Mouse (Mus musculus) frontal cortex, postnatal 14 days (tissue): ENCODE results near the gene Soat2.

ENCODE experiments used
- DNase-seq, 2 experiments: peaks; one replicate each; pipeline ENCODE4 v3.0.0; 2022; ENCODE audit warnings: low spot score in 2 of 2

Gene Soat2

GRCm38 (mm10) chr15:102113674-102114073, 36.7 kb upstream of the Soat2 start:
- DNase-seq: no peak

DNA sequence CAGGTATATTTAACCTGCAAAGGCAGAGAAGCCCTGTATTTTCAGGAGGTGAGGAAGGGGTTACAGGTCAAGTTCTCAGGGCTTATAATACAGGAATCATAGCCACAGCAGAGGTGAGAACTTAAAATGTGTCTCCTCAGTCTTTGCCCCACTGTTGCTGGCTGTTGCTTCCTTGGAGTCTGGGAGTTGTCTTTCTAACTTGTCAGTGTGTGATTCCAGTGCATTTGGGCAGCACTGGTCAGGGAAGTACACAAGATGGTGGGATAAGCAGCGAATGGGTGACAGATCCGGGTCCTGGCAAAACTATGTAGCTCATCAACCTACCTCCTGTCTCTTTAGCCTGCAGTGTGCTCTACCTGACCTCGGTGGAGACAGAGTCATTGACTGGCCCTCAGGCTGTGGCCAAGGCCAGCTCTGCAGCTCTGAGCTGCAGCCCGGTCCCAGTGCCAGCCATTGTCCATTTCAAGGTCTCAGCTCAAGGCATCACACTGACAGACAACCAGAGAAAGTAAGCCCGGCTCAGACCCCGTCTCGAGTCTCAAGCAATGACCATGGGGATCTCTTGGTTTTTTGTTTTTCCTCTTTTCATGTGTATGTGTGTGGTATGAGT, 35.6 kb upstream of the Soat2 start:
- DNase-seq: no peak

GRCm38 (mm10) chr15:102115731-102116231, 34.5 kb upstream of the Soat2 start:
- no peak for DNase-seq

DNA sequence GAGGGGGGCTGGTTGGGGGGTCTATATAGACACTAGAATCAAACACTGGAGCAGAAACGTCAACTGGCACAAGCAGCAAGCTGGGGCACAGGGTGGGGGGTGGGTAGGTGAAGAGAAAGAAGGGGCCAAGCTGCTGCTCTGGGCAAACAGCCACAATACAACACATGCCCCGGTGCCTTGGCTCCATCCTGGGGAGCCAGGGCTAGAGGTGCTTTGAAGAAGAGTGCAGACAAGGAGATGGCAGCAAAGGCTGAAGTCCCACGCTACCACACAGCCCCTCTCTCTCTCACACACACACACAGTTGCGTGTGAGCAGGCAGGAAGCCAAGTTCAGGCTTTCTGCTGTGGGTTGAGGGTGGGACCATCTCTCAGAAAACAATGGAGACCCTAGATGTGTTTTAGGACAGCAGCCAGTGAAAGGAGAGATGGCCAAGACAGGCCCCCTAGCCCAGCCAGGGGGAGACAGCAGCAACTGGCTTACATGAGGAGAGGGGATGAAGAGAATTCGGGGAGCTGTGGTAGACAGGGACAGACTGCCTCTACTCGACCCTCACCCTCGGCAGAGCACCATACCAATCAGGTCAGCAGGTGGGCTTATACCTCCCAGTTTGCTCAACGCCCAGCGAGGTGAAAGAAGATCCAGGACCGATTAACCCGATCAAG, 33.4 kb upstream of the Soat2 start:
- DNase-seq: no peak

DNA sequence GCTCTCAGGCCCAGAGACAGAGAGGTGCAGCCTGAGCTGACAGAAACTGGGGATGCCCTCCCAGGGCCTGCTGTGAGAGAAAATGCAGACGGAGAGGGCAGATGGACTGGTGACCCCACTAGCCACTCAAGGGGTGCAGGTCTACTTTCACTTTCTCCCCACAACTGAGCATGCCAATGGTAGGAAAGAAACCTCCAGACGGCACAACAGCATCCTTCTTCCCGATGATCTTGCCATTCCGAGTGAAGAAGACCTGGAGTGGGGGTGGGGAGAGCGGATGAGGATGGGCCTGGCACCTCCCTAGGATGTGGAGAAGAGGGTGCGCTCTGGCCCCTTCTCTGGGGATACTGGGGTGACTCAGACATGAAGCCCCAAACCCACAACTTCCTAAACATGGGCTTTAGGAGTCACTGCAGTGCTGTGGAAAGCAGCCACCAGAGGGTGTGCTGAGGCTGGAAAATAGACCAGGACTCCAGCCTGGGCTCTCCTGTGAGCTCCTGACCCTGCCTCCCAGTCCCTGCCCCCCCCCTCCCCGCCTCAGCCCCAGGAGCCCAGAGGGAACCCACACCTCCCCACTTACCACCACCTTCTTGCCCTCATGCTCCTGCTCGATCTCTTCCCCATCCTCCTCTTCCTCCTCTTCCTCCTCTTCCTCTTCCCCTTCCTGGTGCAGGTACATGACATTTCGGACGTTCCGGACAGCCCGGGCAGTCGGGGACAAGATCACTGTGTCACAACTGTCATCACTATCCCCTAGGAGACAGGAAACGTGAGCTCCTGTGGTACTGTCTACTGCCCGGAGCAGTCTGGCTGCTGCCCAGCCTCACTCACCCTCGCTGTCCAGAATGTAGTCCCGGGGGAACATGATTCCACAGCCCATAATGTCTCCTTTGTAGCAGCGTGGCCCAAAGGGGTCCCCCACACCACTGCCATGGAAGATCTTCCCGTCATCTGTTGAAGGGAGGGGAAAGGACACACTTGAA, 32.6 kb upstream of the Soat2 start:
- DNase-seq: no peak

GRCm38 (mm10) chr15:102118591-102118990, 31.7 kb upstream of the Soat2 start:
- DNase-seq: no peak

DNA sequence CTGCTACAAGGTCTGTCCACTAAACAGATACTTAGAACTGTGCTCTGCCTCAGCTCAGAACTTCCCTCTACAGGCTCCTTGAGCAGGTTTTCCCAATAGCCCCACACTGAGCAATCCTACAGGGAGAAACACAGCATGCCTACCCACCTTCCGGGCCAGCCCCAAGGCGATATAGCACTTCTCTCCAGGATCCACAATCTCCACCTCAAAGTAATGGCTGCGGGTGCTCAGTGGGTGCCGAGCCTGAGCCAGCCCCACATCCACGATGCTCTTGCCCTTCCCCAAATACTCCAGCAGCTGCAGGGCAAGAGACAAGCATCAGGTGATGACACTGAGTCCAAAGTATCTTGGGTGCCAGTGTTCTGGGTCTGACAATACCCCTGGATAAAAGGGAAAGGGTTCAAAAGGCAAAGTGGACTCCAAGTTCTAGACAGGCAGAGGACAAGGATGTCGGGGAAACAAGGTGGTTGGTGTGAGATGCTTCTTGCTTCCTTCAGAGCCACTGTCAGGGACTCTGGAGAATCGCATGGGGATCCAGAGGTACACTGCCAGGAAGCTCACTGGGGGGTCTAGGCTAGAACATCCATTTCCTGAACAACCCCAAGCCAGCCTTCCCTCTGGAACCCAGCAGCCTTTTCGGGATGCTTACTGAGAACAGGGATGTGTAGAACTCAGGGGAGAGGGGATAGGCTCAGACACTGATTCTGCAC, 31.1 kb upstream of the Soat2 start:
- DNase-seq: no peak

GRCm38 (mm10) chr15:102119831-102120170, 30.5 kb upstream of the Soat2 start:
- DNase-seq: no peak

DNA sequence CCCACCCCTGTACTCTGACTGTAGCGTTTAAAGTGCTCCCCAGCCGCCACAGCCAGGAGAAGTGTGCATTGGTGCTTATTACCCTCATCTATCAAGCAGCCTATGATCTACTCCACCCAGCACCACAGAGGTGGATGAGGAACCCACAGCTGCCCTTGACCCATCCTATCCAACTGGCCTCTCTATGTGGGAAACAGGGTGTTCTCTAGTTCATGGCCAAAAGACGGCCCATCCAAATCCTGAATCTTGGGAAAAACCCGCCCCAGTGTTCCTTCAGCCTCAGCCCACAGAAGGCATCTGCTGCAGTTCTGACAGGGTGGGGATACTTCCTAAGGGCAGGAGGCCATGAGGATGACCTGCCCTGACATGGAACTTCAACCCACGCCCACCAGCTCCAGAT, 29.8 kb upstream of the Soat2 start:
- DNase-seq: no peak

DNA sequence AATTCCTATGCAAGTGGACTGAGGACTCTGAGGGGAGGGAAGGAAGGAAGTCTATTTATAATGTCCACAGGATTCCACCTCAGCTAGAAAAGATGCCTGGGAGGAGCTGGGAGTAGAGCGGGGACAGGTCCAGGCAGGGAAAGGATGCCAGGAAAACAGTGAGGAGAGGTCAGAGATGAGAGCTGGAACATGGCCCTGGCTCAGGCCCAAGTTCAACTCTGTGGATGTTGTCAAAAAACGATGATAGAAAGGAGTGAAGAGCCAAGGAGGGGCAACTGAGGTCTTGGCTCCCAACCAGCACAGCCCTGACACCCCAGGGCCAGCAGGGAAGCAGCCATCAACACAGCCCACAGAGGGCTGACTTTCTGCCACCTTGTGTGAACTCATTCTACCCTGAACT, 24.0 kb upstream of the Soat2 start:
- no peak for DNase-seq

- no peak for DNase-seq
These were observed 17.0 kb upstream of the Soat2 start for GRCm38 (mm10) chr15:102133314-102133713.

- no peak for DNase-seq
These were observed 15.6 kb upstream of the Soat2 start for GRCm38 (mm10) chr15:102134709-102135108.

DNA sequence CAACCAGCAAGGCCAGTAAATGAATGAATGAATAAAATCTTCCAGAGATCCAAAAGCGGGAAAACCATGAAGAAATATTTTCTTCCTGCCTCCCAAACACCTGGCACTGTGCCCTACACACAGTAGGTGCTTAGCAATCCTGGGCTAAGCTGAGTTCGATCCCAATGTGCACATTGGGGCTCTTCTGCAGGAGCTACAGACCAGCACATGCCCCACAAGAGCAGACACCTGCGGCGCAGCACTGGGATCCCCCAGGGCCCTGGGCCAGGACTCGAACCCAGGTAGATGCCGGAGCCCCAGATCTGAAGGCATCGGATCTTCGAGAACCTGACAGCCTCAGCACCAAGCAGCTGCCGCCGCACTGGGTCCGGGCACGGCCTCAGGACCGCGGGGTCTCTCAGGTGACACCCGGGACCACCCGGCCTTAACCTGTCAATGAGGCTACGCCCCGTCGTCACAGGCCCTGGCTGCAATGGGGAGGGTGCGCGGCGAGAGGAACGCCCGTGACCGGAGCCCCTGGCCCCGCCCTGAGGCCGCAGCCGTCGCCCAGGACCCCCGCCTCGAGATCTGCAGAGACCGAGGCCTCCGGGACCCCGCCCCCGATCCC, 14.7 kb upstream of the Soat2 start:
- no peak for DNase-seq

- DNase-seq: peak; percentile 94 to 97
These were observed 14.1 kb upstream of the Soat2 start, which contains the start of gene Spryd3 for GRCm38 (mm10) chr15:102136129-102136758. TSS of gene Spryd3 (minus strand) at chr15:102136234.

GRCm38 (mm10) chr15:102141120-102141519, 9.2 kb upstream of the Soat2 start:
- no peak for DNase-seq

- no peak for DNase-seq
These were observed 7.1 kb upstream of the Soat2 start for GRCm38 (mm10) chr15:102142914-102143912.

- DNase-seq: no peak
These were observed 6.0 kb upstream of the Soat2 start, which contains the start of gene Igfbp6 for GRCm38 (mm10) chr15:102144274-102144711. TSS of gene Igfbp6 (plus strand) at chr15:102144362.

GRCm38 (mm10) chr15:102144726-102145125, 5.6 kb upstream of the Soat2 start:
- DNase-seq: no peak

GRCm38 (mm10) chr15:102145330-102145729, 5.0 kb upstream of the Soat2 start:
- peak in 1 of 2 experiments; percentile 21 for DNase-seq
